Mouse (Mus musculus) thymus, postnatal 36 days (tissue): Measurements from ENCODE around the gene Sars2.

Experiments
- DNase-seq, 2 experiments: peaks; one replicate each; pipeline ENCODE4 v3.0.0; 2022; ENCODE audit warnings: mixed read lengths in 2 of 2

Sars2 gene

GRCm38 (mm10) chr7:28727649-28728340 is 14.0 kb upstream of the Sars2 start:
- no peak for DNase-seq

- peak; percentile 76 to 81 for DNase-seq
Observed at GRCm38 (mm10) chr7:28732341-28733142, 9.2 kb upstream of the Sars2 start.

- no peak for DNase-seq
Observed at GRCm38 (mm10) chr7:28733211-28733610, 8.6 kb upstream of the Sars2 start.

GRCm38 (mm10) chr7:28735701-28736100 is 6.1 kb upstream of the Sars2 start:
- no peak for DNase-seq

GRCm38 (mm10) chr7:28739829-28740228 is 2.0 kb upstream of the Sars2 start:
- no peak for DNase-seq

- DNase-seq = no peak
Observed at GRCm38 (mm10) chr7:28740949-28741348, 843 bp upstream of the Sars2 start.

- no peak for DNase-seq
Observed at GRCm38 (mm10) chr7:28741368-28741708, 454 bp upstream of the Sars2 start.

- DNase-seq = no peak
Observed at GRCm38 (mm10) chr7:28749935-28750334, 8.1 kb downstream of the Sars2 start.

GRCm38 (mm10) chr7:28756079-28756478 is 14.3 kb downstream of the Sars2 start, which contains the start of gene Ccer2:
Ccer2 (plus strand) TSS chr7:28756174.
- no peak for DNase-seq

GRCm38 (mm10) chr7:28758623-28759022 is 16.8 kb downstream of the Sars2 start:
- DNase-seq = no peak

GRCm38 (mm10) chr7:28761907-28762306 is 20.1 kb downstream of the Sars2 start:
- DNase-seq = no peak

- DNase-seq = no peak
Observed at GRCm38 (mm10) chr7:28765211-28765610, 23.4 kb downstream of the Sars2 start.

- peak; percentile 93 to 96 for DNase-seq
Observed at GRCm38 (mm10) chr7:28766173-28766879, 24.5 kb downstream of the Sars2 start, which contains the start of gene Sirt2. Sirt2 (plus strand) TSS chr7:28766735.

- no peak for DNase-seq
Observed at GRCm38 (mm10) chr7:28766910-28767309, 25.1 kb downstream of the Sars2 start.

GRCm38 (mm10) chr7:28767462-28767965 is 25.7 kb downstream of the Sars2 start, which contains the start of gene Nfkbib:
Nfkbib (minus strand) TSS chr7:28767512.
- DNase-seq = no peak

GRCm38 (mm10) chr7:28769414-28769958 is 27.7 kb downstream of the Sars2 start:
- DNase-seq = no peak

- DNase-seq = no peak
Observed at GRCm38 (mm10) chr7:28770309-28770708, 28.5 kb downstream of the Sars2 start.

- no peak for DNase-seq
Observed at GRCm38 (mm10) chr7:28771867-28772266, 30.1 kb downstream of the Sars2 start.

GRCm38 (mm10) chr7:28773163-28773562 is 31.4 kb downstream of the Sars2 start:
- DNase-seq = no peak

GRCm38 (mm10) chr7:28774164-28774563 is 32.4 kb downstream of the Sars2 start:
- no peak for DNase-seq

GRCm38 (mm10) chr7:28775129-28775528 is 33.3 kb downstream of the Sars2 start:
- DNase-seq = no peak

GRCm38 (mm10) chr7:28778825-28779224 is 37.0 kb downstream of the Sars2 start:
- peak in 1 of 2 experiments; percentile 43 for DNase-seq
